Mouse (Mus musculus): ENCODE results near the gene Cckar. TPM values are rescaled to one million over a fixed set of nuclear protein-coding genes. Genes with fewer than 3 reads are reported as not detected.
"Not testable (repeated sequence)": the region's sequence is repeated elsewhere in the genome, so short reads cannot be mapped to it uniquely, and the experiment has no call there.

The Cckar gene
- polyA plus RNA-seq, 1 experiment from 2014 or later = 0.45 TPM

- 81% methylated on average over 3 of the region's 3 CpGs for WGBS
These were observed 15.9 kb downstream of the Cckar start for GRCm38 (mm10) chr5:53691577-53691976.

DNA sequence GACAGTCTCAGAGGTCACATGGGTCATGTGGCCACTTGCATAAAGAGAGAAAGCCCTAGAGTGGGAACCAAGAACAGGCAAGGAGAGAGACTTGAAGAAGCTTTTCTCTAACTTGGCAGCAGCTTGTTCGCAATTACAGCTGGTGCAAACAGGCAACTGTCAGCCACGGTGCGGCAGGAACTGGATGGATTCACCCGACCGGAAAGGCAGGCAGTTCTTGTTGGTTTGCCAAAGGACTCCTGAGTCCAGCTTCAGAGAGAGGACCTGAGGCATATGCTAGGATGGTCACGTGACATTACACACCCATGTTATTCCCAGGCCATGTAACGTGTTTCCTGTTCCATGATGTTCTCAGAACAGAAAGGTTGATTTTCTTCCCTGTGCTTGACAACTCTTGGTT, 19.2 kb downstream of the Cckar start:
- WGBS = 81% methylated on average over 7 of the region's 7 CpGs
- H3K9me3 ChIP-seq = no peaks in the 10 kb centered on the region
- H3K27ac ChIP-seq (replicated peaks) = no peak overlapping the region
- H3K27me3 ChIP-seq (replicated peaks; ENCODE audit: low read depth, poor library complexity, severe bottlenecking) = no peaks in the 10 kb centered on the region
- no peak for DNase-seq (ENCODE audit: low spot score)
- no peak overlapping the region for H3K4me3 ChIP-seq
- H3K4me1 ChIP-seq = no peaks in the 10 kb centered on the region; the same call in 1 of the 2 replicates
- H3K36me3 ChIP-seq (replicated peaks) = no peaks in the 10 kb centered on the region

More at GRCm38 (mm10) chr5:53691577-53691976, 15.9 kb downstream of the Cckar start:
- no peaks in the 10 kb centered on the region for H3K4me1 ChIP-seq
- no peak overlapping the region for H3K27ac ChIP-seq (replicated peaks)
- H3K36me3 ChIP-seq (replicated peaks) = no peaks in the 10 kb centered on the region
- DNase-seq (ENCODE audit: low spot score) = no peak
- H3K27me3 ChIP-seq (replicated peaks; ENCODE audit: low read depth, poor library complexity, severe bottlenecking) = no peaks in the 10 kb centered on the region
- H3K9me3 ChIP-seq = no peaks in the 10 kb centered on the region
- no peak overlapping the region for H3K4me3 ChIP-seq

- H3K27me3 ChIP-seq (replicated peaks; ENCODE audit: low read depth, poor library complexity, severe bottlenecking) = no peaks in the 10 kb centered on the region
- H3K9me3 ChIP-seq = no peaks in the 10 kb centered on the region
- no peaks in the 10 kb centered on the region; the same call in 1 of the 2 replicates for H3K4me1 ChIP-seq
- DNase-seq (ENCODE audit: low spot score) = no peak
- no peak overlapping the region for H3K27ac ChIP-seq (replicated peaks)
- 89% methylated on average over 2 of the region's 2 CpGs for WGBS
- no peaks in the 10 kb centered on the region for H3K36me3 ChIP-seq (replicated peaks)
- no peak overlapping the region for H3K4me3 ChIP-seq
These were observed 21.1 kb downstream of the Cckar start for GRCm38 (mm10) chr5:53686379-53686778.

DNA sequence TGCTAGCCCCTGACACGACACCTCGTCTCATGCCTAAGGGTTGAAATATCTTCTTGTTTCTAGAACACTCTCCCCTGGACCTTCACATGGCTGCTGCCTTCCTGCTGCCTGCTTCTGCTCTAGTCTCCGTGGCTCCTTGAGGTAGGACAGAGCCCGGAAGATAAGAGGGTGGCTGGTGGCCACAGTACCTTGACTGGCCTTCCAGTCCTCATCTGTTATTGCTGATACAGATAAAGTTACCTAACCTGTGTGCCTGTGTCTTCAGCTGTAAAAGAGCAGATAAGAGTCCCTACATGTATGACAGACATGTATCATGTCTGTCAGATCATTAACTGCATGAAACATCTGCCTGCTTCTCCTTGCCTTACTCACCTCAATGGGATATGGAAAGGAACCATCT, 21.9 kb downstream of the Cckar start:
- Histone ChIP-seq H3K4me1 (no peaks in the 10 kb centered on the region; the same call in 1 of the 2 replicates), H3K27ac (replicated peaks) (no peak overlapping the region), H3K27me3 (replicated peaks; ENCODE audit: low read depth, poor library complexity, severe bottlenecking) (no peaks in the 10 kb centered on the region), H3K36me3 (replicated peaks) (no peaks in the 10 kb centered on the region), H3K9me3 (no peaks in the 10 kb centered on the region), H3K4me3 (no peak overlapping the region)
- no peak for DNase-seq (ENCODE audit: low spot score)
- 82% methylated on average over 4 of the region's 4 CpGs for WGBS

DNA sequence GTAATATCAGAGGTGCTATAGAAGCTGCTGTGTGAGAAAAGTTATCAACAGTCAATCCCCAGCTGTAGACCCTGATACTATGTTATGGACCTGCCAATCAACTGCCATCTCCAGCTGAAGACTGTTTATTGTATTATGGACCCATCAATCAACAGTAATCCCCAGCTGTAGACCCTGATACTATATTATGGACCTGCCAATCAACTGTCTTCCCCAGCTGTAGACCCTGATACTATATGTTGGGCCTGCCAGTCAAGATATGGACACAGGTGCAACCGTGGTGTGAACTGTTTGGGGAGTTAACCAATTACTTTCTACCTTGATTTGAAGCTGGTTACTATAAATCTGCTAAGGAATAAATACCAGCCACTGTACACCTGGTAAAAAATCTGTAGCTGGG, 23.1 kb downstream of the Cckar start:
- WGBS = 79% methylated on average over 1 of the region's 1 CpGs
- Histone ChIP-seq H3K4me1 (no peaks in the 10 kb centered on the region; the same call in 1 of the 2 replicates), H3K9me3 (no peaks in the 10 kb centered on the region), H3K36me3 (replicated peaks) (no peaks in the 10 kb centered on the region), H3K27me3 (replicated peaks; ENCODE audit: low read depth, poor library complexity, severe bottlenecking) (no peaks in the 10 kb centered on the region), H3K27ac (replicated peaks) (no peak overlapping the region), H3K4me3 (no peak overlapping the region)
- DNase-seq (ENCODE audit: low spot score) = no peak

DNA sequence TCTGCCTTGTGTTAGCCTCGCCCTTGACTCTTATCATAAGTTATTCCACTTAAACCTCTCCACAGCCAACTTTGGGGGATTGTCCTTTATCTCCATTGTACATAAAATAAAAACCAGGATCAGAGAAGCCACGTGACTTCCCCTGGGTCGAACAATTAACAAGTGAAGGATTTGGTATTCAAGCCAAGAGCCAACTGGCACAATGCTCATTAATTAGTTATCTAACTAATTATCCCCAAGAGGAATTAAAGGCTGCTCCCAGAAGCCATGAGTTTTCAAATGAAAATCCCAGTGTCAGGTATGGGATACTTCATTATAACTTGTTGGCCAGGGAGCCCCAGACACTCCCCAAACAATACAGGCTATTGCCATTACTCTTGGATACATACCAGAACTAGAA, 23.6 kb downstream of the Cckar start:
- peaks cover 2% of the 10 kb centered on the region; the same call in 1 of the 2 replicates for H3K4me1 ChIP-seq
- no peak for DNase-seq (ENCODE audit: low spot score)
- H3K36me3 ChIP-seq (replicated peaks) = no peaks in the 10 kb centered on the region
- 79% methylated on average over 3 of the region's 3 CpGs for WGBS
- no peak overlapping the region for H3K27ac ChIP-seq (replicated peaks)
- H3K27me3 ChIP-seq (replicated peaks; ENCODE audit: low read depth, poor library complexity, severe bottlenecking) = 0 out of 2 replicates have a peak, but pooled peaks cover 2% of the 10 kb centered on the region
- H3K4me3 ChIP-seq = no peak overlapping the region
- H3K9me3 ChIP-seq = no peaks in the 10 kb centered on the region

- Histone ChIP-seq H3K9me3 (no peaks in the 10 kb centered on the region), H3K27ac (replicated peaks) (no peak overlapping the region), H3K27me3 (replicated peaks; ENCODE audit: low read depth, poor library complexity, severe bottlenecking) (0 out of 2 replicates have a peak, but pooled peaks cover 10% of the 10 kb centered on the region), H3K4me3 (no peak overlapping the region), H3K4me1 (peaks cover 4% of the 10 kb centered on the region; the same call in 1 of the 2 replicates), H3K36me3 (replicated peaks) (no peaks in the 10 kb centered on the region)
- DNase-seq (ENCODE audit: low spot score) = no peak
- WGBS = 80% methylated on average over 6 of the region's 6 CpGs
These were observed 27.9 kb downstream of the Cckar start for GRCm38 (mm10) chr5:53679651-53680050.

- H3K27me3 ChIP-seq (replicated peaks; ENCODE audit: low read depth, poor library complexity, severe bottlenecking) = 0 out of 2 replicates have a peak, but pooled peaks cover 10% of the 10 kb centered on the region
- peaks cover 4% of the 10 kb centered on the region; the same call in 1 of the 2 replicates for H3K4me1 ChIP-seq
- no peak overlapping the region for H3K4me3 ChIP-seq
- H3K9me3 ChIP-seq = no peaks in the 10 kb centered on the region
- no peak for DNase-seq (ENCODE audit: low spot score)
- H3K36me3 ChIP-seq (replicated peaks) = no peaks in the 10 kb centered on the region
- no peak overlapping the region for H3K27ac ChIP-seq (replicated peaks)
- 56% methylated on average over 13 of the region's 13 CpGs for WGBS
These were observed 29.3 kb downstream of the Cckar start for GRCm38 (mm10) chr5:53678036-53678767.

DNA sequence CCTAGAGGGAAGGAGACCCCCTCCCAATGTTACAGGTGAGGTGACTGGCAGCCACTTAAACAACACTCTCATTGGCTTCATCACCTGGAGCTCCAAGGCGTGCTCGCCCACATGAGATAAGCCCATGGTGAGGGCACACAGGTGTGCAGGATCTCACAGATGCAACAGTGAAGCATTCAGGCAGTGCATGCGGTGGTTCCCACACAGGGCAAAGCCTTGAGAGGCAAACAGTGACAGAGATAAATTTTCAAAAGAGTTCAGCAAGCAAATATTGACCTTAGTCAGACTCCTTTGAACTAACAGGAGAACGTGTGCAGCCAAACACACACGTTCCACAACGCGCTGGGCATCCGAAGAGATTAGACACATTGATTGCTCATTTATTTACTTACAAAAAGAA, 30.8 kb downstream of the Cckar start:
- H3K4me1 ChIP-seq = peaks cover 4% of the 10 kb centered on the region; the same call in 1 of the 2 replicates
- H3K4me3 ChIP-seq = no peak overlapping the region
- no peaks in the 10 kb centered on the region for H3K9me3 ChIP-seq
- no peaks in the 10 kb centered on the region for H3K36me3 ChIP-seq (replicated peaks)
- H3K27ac ChIP-seq (replicated peaks) = no peak overlapping the region
- no peak for DNase-seq (ENCODE audit: low spot score)
- H3K27me3 ChIP-seq (replicated peaks; ENCODE audit: low read depth, poor library complexity, severe bottlenecking) = 0 out of 2 replicates have a peak, but pooled peaks cover 10% of the 10 kb centered on the region
- 87% methylated on average over 8 of the region's 8 CpGs for WGBS

DNA sequence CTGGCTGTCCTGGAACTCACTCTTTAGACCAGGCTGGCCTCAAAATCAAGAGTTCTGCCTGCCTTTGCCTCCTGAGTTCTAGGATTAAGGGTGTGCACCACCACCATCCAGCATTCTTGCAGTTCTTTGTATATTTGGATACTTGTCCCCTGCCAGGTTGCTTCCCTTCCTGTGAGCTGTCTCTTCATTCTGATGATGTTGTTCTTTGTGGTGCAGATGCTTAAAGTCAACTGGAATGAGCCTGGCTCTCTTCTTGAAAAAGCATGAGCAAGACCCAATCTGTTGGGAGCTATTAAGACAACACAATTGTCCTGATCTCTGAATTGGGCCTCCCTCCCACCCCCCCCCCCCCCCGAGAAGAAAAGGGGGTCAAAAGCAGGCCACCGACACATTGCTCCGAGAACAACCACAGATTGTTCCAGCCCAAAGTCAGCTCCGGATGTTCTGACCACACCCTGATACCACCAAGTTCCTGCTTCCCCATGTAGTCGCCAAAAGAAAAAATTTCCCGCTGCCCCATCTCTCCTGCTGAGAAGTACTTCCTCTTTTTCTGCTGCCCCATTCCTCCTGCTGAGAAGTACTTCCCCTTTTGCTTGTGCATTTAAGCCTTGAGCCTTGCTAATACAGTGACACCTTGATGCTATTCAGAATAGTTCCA, 33.9 kb downstream of the Cckar start:
- H3K27ac ChIP-seq (replicated peaks); DNase-seq (ENCODE audit: low spot score); H3K27me3 ChIP-seq (replicated peaks; ENCODE audit: low read depth, poor library complexity, severe bottlenecking); H3K4me3 ChIP-seq; H3K36me3 ChIP-seq (replicated peaks); H3K4me1 ChIP-seq; H3K9me3 ChIP-seq: not testable (repeated sequence)
- WGBS = 81% methylated on average over 6 of the region's 6 CpGs

GRCm38 (mm10) chr5:53672352-53672751, 35.2 kb downstream of the Cckar start:
- DNase-seq (ENCODE audit: low spot score) = peak; percentile 85
- no peaks in the 10 kb centered on the region for H3K9me3 ChIP-seq
- no peaks in the 10 kb centered on the region for H3K27me3 ChIP-seq (replicated peaks; ENCODE audit: low read depth, poor library complexity, severe bottlenecking)
- H3K4me1 ChIP-seq = no peaks in the 10 kb centered on the region
- WGBS = 32% methylated on average over 5 of the region's 5 CpGs
- no peak overlapping the region for H3K4me3 ChIP-seq
- H3K27ac ChIP-seq (replicated peaks) = no peak overlapping the region
- H3K36me3 ChIP-seq (replicated peaks) = no peaks in the 10 kb centered on the region

DNA sequence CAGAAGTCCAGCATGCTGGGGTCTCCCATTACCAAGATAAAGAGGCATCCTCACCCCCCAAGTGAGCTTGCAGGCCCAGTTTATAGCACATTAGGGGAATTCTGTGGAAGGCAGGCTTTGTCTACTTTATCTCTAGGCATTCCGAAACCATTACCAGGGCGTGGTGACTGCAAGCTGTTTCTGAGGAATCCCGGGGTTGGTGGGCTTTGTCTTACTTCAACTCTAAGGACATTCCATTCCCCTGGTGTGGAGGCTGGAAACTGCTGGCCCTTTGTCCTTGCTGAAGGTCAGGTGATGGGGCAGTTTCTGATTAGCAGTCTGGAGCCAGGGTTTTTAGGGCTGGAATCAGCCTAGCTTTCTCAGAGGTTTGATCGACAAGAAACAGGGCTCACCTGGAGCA, 36.0 kb downstream of the Cckar start:
- Histone ChIP-seq H3K4me3 (no peak overlapping the region), H3K27ac (replicated peaks) (no peak overlapping the region), H3K27me3 (replicated peaks; ENCODE audit: low read depth, poor library complexity, severe bottlenecking) (no peaks in the 10 kb centered on the region), H3K9me3 (no peaks in the 10 kb centered on the region), H3K4me1 (no peaks in the 10 kb centered on the region), H3K36me3 (replicated peaks) (no peaks in the 10 kb centered on the region)
- no peak for DNase-seq (ENCODE audit: low spot score)
- 67% methylated on average over 4 of the region's 4 CpGs for WGBS
